Mouse (Mus musculus) c-Kit-positive CD71-positive TER-119-positive erythroid progenitor cells, embryonic 14.5 days (primary cell): ENCODE measurements at regions not wholly inside any gene's neighbourhood (a gene's known extent, or its start where the extent isn't known, plus 50 kb on each side); places are given as distances from the start of the nearest gene placed in this dataset.

ENCODE experiments used
- DNase-seq: peaks from one replicate; pipeline ENCODE4 v3.0.0-alpha.2; 2013; ENCODE audit warnings: low spot score

GRCm38 (mm10) chr4:125882531-125882930, 141.8 kb upstream of the Csf3r start:
- no peak for DNase-seq

- no peak for DNase-seq
These were observed 133.8 kb upstream of the Csf3r start for GRCm38 (mm10) chr4:125890510-125890909.

GRCm38 (mm10) chr4:125893139-125893538, 131.2 kb upstream of the Csf3r start:
- DNase-seq, result no peak

GRCm38 (mm10) chr4:125897707-125898106, 126.6 kb upstream of the Csf3r start:
- no peak for DNase-seq

- no peak for DNase-seq
These were observed 125.6 kb upstream of the Csf3r start for GRCm38 (mm10) chr4:125898631-125899348.

- DNase-seq, result no peak
These were observed 122.6 kb upstream of the Csf3r start for GRCm38 (mm10) chr4:125901546-125902276.

GRCm38 (mm10) chr4:125906296-125906695, 118.1 kb upstream of the Csf3r start:
- DNase-seq, result no peak

- DNase-seq, result no peak
These were observed 115.4 kb upstream of the Csf3r start for GRCm38 (mm10) chr4:125908901-125909300.

GRCm38 (mm10) chr4:125911541-125912270, 112.6 kb upstream of the Csf3r start:
- DNase-seq, result no peak

- peak; percentile 62 for DNase-seq
These were observed 111.8 kb upstream of the Csf3r start for GRCm38 (mm10) chr4:125912444-125913049.

- no peak for DNase-seq
These were observed 109.2 kb upstream of the Csf3r start for GRCm38 (mm10) chr4:125915166-125915565.

GRCm38 (mm10) chr4:125917210-125917609, 107.1 kb upstream of the Csf3r start:
- no peak for DNase-seq

GRCm38 (mm10) chr4:125921550-125922316, 102.6 kb upstream of the Csf3r start:
- no peak for DNase-seq

GRCm38 (mm10) chr4:125922317-125922878, 102.0 kb upstream of the Csf3r start:
- DNase-seq, result no peak

- DNase-seq, result no peak
These were observed 101.1 kb upstream of the Csf3r start for GRCm38 (mm10) chr4:125923225-125923624.

- DNase-seq, result no peak
These were observed 96.2 kb upstream of the Csf3r start for GRCm38 (mm10) chr4:125928196-125928595.

GRCm38 (mm10) chr4:125929122-125929772, 95.1 kb upstream of the Csf3r start:
- no peak for DNase-seq

- DNase-seq, result no peak
These were observed 93.6 kb upstream of the Csf3r start for GRCm38 (mm10) chr4:125930764-125931163.

- no peak for DNase-seq
These were observed 93.0 kb upstream of the Csf3r start for GRCm38 (mm10) chr4:125931321-125931720.

- DNase-seq, result no peak
These were observed 92.2 kb upstream of the Csf3r start for GRCm38 (mm10) chr4:125932036-125932756.
